Mouse (Mus musculus) forebrain, embryonic 13.5 days (tissue): ENCODE measurements around the gene Ift172. TPM values are rescaled to one million over a fixed set of nuclear protein-coding genes. Genes with fewer than 3 reads are reported as not detected.

ENCODE experiments used
- ATAC-seq: fragments of 200-750 bp; cut with Nextera tagmentation; 2 replicates; pipeline ENCODE4 v1.8.0; 2017
- H3K27ac ChIP-seq: fragments of 300-500 bp; sonication (generic); 2 replicates; pipeline ENCODE4 v1.5.1; 2015; ENCODE audit warnings: inconsistent platforms, mild to moderate bottlenecking, moderate library complexity
- H3K27me3 ChIP-seq: fragments of 300-500 bp; sonication (generic); 2 replicates; pipeline ENCODE4 v1.6.1; 2015; ENCODE audit warnings: mild to moderate bottlenecking, inconsistent platforms
- H3K36me3 ChIP-seq: fragments of 300-500 bp; sonication (generic); 2 replicates; pipeline ENCODE4 v1.6.1; 2015; ENCODE audit warnings: mild to moderate bottlenecking, inconsistent platforms; ENCODE audit not compliant: poor library complexity, severe bottlenecking
- H3K4me1 ChIP-seq: fragments of 300-500 bp; sonication (generic); 2 replicates; pipeline ENCODE4 v1.6.1; 2015; ENCODE audit warnings: inconsistent platforms
- H3K4me2 ChIP-seq: fragments of 300-500 bp; sonication (generic); 2 replicates; pipeline ENCODE4 v1.6.1; 2015; ENCODE audit warnings: inconsistent platforms, mild to moderate bottlenecking, moderate library complexity
- H3K4me3 ChIP-seq: fragments of 300-500 bp; sonication (generic); 2 replicates; pipeline ENCODE4 v1.5.1; 2015; ENCODE audit warnings: mild to moderate bottlenecking, inconsistent platforms
- H3K9ac ChIP-seq: fragments of 300-500 bp; sonication (generic); 2 replicates; pipeline ENCODE4 v1.6.1; 2015; ENCODE audit warnings: mild to moderate bottlenecking, inconsistent platforms
- H3K9me3 ChIP-seq: fragments of 300-500 bp; sonication (generic); replicated peaks from 2 replicates; pipeline ENCODE4 v1.6.1; 2016; ENCODE audit warnings: inconsistent platforms
- WGBS: fragments of 180-500 bp; shearing (Covaris S2); methylation state at CpG from one replicate; pipeline ENCODE4 v1.1.7; 2015; 5-methylcytosine and 5-hydroxymethylcytosine counted together
- polyA plus RNA-seq: library from polyadenylated mRNA; unstranded; fragments of >200 nt; fragmentation: Nextera tagmentation; extraction: Ambion mirVana; gene quantifications from 2 replicates; pipeline ENCODE4 v1.2.1, GENCODE M21; 2015

Gene Ift172
- polyA plus RNA-seq, result 29.6 and 38.5 TPM in 2 replicates

GRCm38 (mm10) chr5:31290521-31291360 is at the start of gene Ift172:
Gene Ift172 (minus strand): TSS chr5:31291116.
- peak within 1 kb of the TSS; percentile 84 for H3K4me2 ChIP-seq
- H3K36me3 ChIP-seq, result peaks cover 26% of the 10 kb centered on the region
- H3K9ac ChIP-seq, result peak within 1 kb of the TSS; percentile 68
- no peaks in the 10 kb centered on the region for H3K9me3 ChIP-seq
- H3K4me1 ChIP-seq, result peaks cover 37% of the 10 kb centered on the region
- peak; percentile 92 for ATAC-seq
- no peaks in the 10 kb centered on the region for H3K27me3 ChIP-seq
- H3K4me3 ChIP-seq, result peak within 1 kb of the TSS; percentile 52
- H3K27ac ChIP-seq, result peak within 1 kb of the TSS; percentile 82
- WGBS, result 3% methylated on average over 45 of the region's 45 CpGs

GRCm38 (mm10) chr5:31328255-31328654 is 37.3 kb upstream of the Ift172 start:
- H3K27ac ChIP-seq, result no peak overlapping the region
- no peak overlapping the region for H3K4me2 ChIP-seq
- no peaks in the 10 kb centered on the region for H3K4me1 ChIP-seq
- H3K4me3 ChIP-seq, result no peak overlapping the region
- 34% methylated on average over 7 of the region's 7 CpGs for WGBS
- no peaks in the 10 kb centered on the region for H3K36me3 ChIP-seq
- H3K9ac ChIP-seq, result no peak overlapping the region
- no peaks in the 10 kb centered on the region for H3K27me3 ChIP-seq
- H3K9me3 ChIP-seq, result peaks cover 3% of the 10 kb centered on the region; the same call in 1 of the 2 replicates
- ATAC-seq, result no peak

- no peak overlapping the region for H3K4me2 ChIP-seq
- H3K4me1 ChIP-seq, result no peaks in the 10 kb centered on the region
- no peak overlapping the region for H3K9ac ChIP-seq
- no peaks in the 10 kb centered on the region for H3K36me3 ChIP-seq
- no peaks in the 10 kb centered on the region for H3K27me3 ChIP-seq
- H3K27ac ChIP-seq, result no peak overlapping the region
- H3K4me3 ChIP-seq, result no peak overlapping the region
- H3K9me3 ChIP-seq, result no peaks in the 10 kb centered on the region
- no peak for ATAC-seq
- 15% methylated on average over 5 of the region's 5 CpGs for WGBS
Observed at GRCm38 (mm10) chr5:31326850-31327249, 35.9 kb upstream of the Ift172 start.

DNA sequence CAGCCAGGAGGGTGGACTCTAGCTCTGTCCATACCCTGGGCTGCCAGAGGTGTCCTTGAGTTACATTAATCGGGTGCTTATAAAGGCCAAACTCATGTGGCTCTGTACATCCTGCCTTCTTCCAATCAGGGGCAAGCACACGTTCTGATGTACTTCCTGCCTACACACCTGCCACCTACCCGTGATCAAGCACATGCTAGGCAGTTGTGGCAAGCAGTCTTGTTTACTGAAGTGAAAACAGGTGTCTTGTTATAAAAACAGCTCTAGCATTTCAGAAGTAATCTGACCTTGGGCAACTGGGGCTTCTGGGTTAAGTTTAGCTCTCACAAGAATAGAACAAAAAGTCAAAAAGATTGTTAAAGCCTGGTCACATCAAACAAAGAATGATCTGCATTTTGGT is 33.2 kb upstream of the Ift172 start:
- H3K36me3 ChIP-seq, result no peaks in the 10 kb centered on the region
- no peaks in the 10 kb centered on the region for H3K27me3 ChIP-seq
- H3K4me2 ChIP-seq, result no peak overlapping the region
- H3K4me3 ChIP-seq, result no peak overlapping the region
- WGBS, result 79% methylated on average over 3 of the region's 3 CpGs
- no peaks in the 10 kb centered on the region for H3K9me3 ChIP-seq
- no peak for ATAC-seq
- H3K9ac ChIP-seq, result no peak overlapping the region
- H3K4me1 ChIP-seq, result no peaks in the 10 kb centered on the region
- no peak overlapping the region for H3K27ac ChIP-seq

DNA sequence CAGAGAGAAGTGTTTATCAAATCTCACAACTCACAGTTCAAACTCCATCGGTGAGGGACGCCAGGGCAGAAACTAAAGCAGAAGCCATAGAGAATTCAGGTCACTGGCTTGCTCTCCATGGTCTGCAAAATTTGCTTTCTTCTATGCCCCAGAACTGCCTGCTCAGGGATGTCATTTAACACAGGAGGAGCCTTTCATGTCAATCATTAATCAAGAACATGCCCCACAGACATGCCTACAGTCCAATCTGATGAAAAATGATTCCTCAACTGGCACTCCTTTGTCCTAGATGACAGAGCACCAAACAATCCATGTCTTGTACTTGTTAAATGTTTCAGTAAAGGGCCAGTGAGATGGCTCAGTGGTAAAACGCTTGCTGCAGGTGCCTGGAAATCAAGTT is 31.9 kb upstream of the Ift172 start:
- no peaks in the 10 kb centered on the region for H3K36me3 ChIP-seq
- ATAC-seq, result no peak
- H3K9me3 ChIP-seq, result no peaks in the 10 kb centered on the region
- no peak overlapping the region for H3K27ac ChIP-seq
- H3K4me3 ChIP-seq, result no peak overlapping the region
- 88% methylated on average over 3 of the region's 3 CpGs for WGBS
- no peak overlapping the region for H3K4me2 ChIP-seq
- H3K4me1 ChIP-seq, result no peaks in the 10 kb centered on the region
- no peak overlapping the region for H3K9ac ChIP-seq
- H3K27me3 ChIP-seq, result no peaks in the 10 kb centered on the region

- no peak overlapping the region for H3K27ac ChIP-seq
- no peaks in the 10 kb centered on the region for H3K36me3 ChIP-seq
- no peak overlapping the region for H3K4me2 ChIP-seq
- 90% methylated on average over 8 of the region's 8 CpGs for WGBS
- H3K4me1 ChIP-seq, result no peaks in the 10 kb centered on the region
- H3K27me3 ChIP-seq, result no peaks in the 10 kb centered on the region
- no peaks in the 10 kb centered on the region for H3K9me3 ChIP-seq
- no peak overlapping the region for H3K4me3 ChIP-seq
- no peak for ATAC-seq
- H3K9ac ChIP-seq, result no peak overlapping the region
Observed at GRCm38 (mm10) chr5:31312806-31313205, 21.9 kb upstream of the Ift172 start.

DNA sequence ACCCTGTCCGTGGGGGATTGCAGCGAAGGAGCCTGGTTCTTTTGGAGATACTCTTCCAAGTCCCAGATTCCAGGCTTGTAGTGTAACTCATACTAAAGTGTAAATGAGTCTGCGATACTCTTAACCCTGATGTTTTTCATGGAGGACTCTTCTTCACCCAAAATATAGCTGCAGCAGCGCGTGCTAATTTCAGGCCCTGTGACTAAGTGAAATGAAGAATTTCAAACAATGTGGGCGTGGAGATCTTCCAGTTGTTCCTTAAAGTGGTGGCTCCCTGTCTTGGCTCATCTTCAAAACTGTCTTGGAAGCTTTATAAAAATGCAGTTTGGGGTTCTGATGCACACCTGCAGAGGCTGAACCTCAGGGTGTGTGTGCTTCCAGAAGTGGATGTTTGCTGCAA is 12.2 kb upstream of the Ift172 start:
- H3K4me3 ChIP-seq, result no peak overlapping the region
- H3K9ac ChIP-seq, result no peak overlapping the region
- no peaks in the 10 kb centered on the region for H3K36me3 ChIP-seq
- ATAC-seq, result no peak
- H3K4me2 ChIP-seq, result no peak overlapping the region
- H3K27me3 ChIP-seq, result no peaks in the 10 kb centered on the region
- no peaks in the 10 kb centered on the region for H3K4me1 ChIP-seq
- WGBS, result 89% methylated on average over 6 of the region's 6 CpGs
- no peaks in the 10 kb centered on the region for H3K9me3 ChIP-seq
- H3K27ac ChIP-seq, result no peak overlapping the region

- Histone ChIP-seq H3K4me1 (no peaks in the 10 kb centered on the region), H3K27ac (no peak overlapping the region), H3K4me3 (no peak overlapping the region), H3K36me3 (no peaks in the 10 kb centered on the region), H3K27me3 (no peaks in the 10 kb centered on the region), H3K9me3 (no peaks in the 10 kb centered on the region), H3K4me2 (no peak overlapping the region), H3K9ac (no peak overlapping the region)
- no peak for ATAC-seq
- 70% methylated on average over 7 of the region's 8 CpGs for WGBS
Observed at GRCm38 (mm10) chr5:31301866-31302265, 10.9 kb upstream of the Ift172 start.

DNA sequence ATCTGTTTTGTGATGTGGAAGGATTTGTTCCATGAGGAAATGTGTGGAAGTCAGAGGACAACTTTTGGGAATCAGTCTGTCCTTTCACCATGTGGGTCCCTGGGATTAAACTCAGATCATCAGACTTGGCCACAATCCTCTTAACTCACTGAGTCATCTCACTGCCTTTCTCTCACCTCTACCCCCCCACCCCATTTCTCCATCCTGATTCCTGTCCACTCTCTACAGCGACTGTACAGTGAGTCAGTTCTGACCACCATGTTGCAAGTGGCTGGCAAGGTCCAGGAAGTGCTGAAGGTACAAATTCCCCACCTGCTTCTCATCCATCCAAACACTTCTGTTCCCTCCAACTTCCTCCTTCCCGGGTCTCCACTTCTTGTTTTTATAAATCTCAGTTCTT is 7.6 kb upstream of the Ift172 start:
- Histone ChIP-seq H3K4me2 (no peak overlapping the region), H3K27me3 (no peaks in the 10 kb centered on the region), H3K9ac (no peak overlapping the region), H3K4me1 (peaks cover 18% of the 10 kb centered on the region), H3K4me3 (no peak overlapping the region), H3K27ac (no peak overlapping the region), H3K9me3 (no peaks in the 10 kb centered on the region), H3K36me3 (peaks cover 3% of the 10 kb centered on the region)
- no peak for ATAC-seq
- 71% methylated on average over 2 of the region's 2 CpGs for WGBS

DNA sequence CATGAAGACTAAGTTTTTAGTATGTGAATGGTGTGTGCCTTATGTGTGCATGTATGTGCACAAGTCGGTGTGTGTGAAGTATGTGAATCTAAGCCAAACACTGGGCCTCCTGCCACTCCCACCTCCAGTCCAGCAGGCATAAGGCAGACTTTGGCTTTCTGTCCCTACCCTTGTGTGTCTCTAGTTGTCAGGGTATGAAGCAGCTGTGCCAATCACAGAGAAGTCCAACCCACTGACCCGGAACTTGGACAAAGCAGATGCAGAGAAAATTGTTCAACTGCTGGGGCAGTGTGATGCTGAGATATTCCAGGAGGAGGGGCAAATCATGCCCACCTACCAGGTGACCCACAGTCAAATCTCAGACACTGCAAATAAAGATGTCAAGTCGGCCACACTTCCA is 7.1 kb upstream of the Ift172 start:
- Histone ChIP-seq H3K36me3 (peaks cover 8% of the 10 kb centered on the region), H3K4me3 (no peak overlapping the region), H3K4me2 (no peak overlapping the region), H3K27ac (no peak overlapping the region), H3K27me3 (no peaks in the 10 kb centered on the region), H3K9me3 (no peaks in the 10 kb centered on the region), H3K4me1 (peaks cover 19% of the 10 kb centered on the region), H3K9ac (no peak overlapping the region)
- WGBS, result 82% methylated on average over 3 of the region's 3 CpGs
- ATAC-seq, result no peak

DNA sequence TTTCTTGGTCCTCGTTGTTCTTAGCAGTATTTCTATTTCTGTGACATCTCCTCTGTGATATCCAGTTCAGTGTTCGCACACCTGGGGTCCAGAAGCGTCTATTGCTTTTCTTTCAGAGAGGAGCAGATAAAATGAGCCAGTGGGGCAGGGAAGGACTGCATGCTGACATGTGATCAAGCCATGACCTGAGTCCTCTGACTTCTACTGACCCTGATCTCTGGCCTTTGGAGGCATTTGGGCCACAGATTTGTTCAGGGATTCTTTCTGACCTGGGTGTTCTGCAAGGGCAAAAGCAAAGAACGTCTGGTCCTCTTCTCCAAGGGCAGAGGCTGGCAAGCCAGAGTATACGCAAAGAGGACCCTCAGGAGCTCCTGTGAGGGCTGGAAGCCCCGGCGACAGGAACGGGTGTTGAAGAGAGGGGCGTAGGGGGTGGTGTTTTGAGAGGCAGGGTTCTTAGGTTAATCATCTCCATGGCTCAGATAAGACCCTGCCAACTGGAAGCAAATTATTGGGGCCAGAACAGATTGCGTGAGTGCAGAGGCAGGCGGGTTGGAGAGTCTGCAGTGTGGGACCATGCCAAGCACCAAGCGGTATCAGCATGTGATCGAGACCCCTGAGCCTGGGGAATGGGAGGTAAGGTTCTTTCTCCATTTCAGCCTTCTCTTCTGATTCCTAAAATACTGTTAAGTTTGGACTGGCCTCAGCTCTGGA is 6.3 kb upstream of the Ift172 start, which contains the start of gene Gckr:
TSS of gene Gckr (plus strand) at position 397 of the 711 bp plus-strand sequence.
- peak within 1 kb of the TSS; percentile 94 for H3K4me2 ChIP-seq
- H3K4me1 ChIP-seq, result peaks cover 22% of the 10 kb centered on the region
- H3K27ac ChIP-seq, result no peak within 1 kb of the TSS
- ATAC-seq, result no peak
- no peak within 1 kb of the TSS for H3K9ac ChIP-seq
- WGBS, result 84% methylated on average over 13 of the region's 13 CpGs
- H3K27me3 ChIP-seq, result no peaks in the 10 kb centered on the region
- no peak within 1 kb of the TSS; the same call in 1 of the 2 replicates for H3K4me3 ChIP-seq
- H3K9me3 ChIP-seq, result no peaks in the 10 kb centered on the region
- H3K36me3 ChIP-seq, result peaks cover 13% of the 10 kb centered on the region

DNA sequence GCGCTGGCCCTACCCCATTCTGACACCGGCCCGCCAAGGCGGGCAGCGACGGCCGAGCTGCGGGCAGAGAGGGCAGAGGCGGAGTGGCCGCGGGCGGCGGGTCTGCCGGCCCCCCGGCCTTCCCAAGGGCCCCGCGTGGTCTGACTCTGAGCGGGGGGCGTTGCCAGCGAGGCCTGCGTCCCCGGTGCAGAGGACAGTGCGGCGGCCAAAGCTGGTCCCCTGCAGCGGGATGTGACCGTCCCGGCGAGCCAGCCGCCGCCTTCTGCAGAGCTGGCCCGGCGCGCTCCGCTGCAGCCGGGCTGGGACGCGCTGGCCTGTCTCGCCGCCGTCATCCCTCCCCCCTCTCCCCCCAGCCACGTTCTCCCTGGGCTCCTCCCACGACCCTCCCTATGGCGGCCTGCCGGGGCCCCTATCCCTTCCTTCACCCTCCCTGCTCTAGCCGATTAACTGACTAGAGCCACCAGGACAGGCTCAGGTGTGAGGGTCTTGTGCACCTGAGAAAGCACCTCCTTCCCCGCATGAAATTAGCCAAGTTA is 4.8 kb upstream of the Ift172 start, which contains the start of gene Fndc4:
TSS of gene Fndc4 (minus strand) at position 475 of the 536 bp plus-strand sequence.
- under 1% methylated on average over 34 of the region's 46 CpGs for WGBS
- H3K4me1 ChIP-seq, result peaks cover 30% of the 10 kb centered on the region
- ATAC-seq, result peak; percentile 82

More for the DNA sequence above, 4.8 kb upstream of the Ift172 start, which contains the start of gene Fndc4:
- Histone ChIP-seq H3K4me2 (peak within 1 kb of the TSS; percentile 94), H3K9ac (peak within 1 kb of the TSS; percentile 94), H3K36me3 (peaks cover 13% of the 10 kb centered on the region), H3K27me3 (no peaks in the 10 kb centered on the region), H3K27ac (peak within 1 kb of the TSS; percentile 65), H3K9me3 (no peaks in the 10 kb centered on the region), H3K4me3 (peak within 1 kb of the TSS; percentile 78)
